Mouse (Mus musculus) embryonic fibroblast, embryonic 13.5 days (primary cell): Measurements from ENCODE around the gene Ly6g5c.

Experiments
- CTCF ChIP-seq: IDR thresholded peaks from 2 replicates; pipeline ENCODE4 v1.5.1; 2011; ENCODE audit warnings: mild to moderate bottlenecking, control low read depth, low read length, moderate library complexity, borderline replicate concordance; ENCODE audit not compliant: insufficient read depth
- POLR2A ChIP-seq: IDR thresholded peaks from 2 replicates; pipeline ENCODE4 v1.6.1; 2011; ENCODE audit warnings: low read depth, mild to moderate bottlenecking, control low read depth, low read length, moderate library complexity

DNA sequence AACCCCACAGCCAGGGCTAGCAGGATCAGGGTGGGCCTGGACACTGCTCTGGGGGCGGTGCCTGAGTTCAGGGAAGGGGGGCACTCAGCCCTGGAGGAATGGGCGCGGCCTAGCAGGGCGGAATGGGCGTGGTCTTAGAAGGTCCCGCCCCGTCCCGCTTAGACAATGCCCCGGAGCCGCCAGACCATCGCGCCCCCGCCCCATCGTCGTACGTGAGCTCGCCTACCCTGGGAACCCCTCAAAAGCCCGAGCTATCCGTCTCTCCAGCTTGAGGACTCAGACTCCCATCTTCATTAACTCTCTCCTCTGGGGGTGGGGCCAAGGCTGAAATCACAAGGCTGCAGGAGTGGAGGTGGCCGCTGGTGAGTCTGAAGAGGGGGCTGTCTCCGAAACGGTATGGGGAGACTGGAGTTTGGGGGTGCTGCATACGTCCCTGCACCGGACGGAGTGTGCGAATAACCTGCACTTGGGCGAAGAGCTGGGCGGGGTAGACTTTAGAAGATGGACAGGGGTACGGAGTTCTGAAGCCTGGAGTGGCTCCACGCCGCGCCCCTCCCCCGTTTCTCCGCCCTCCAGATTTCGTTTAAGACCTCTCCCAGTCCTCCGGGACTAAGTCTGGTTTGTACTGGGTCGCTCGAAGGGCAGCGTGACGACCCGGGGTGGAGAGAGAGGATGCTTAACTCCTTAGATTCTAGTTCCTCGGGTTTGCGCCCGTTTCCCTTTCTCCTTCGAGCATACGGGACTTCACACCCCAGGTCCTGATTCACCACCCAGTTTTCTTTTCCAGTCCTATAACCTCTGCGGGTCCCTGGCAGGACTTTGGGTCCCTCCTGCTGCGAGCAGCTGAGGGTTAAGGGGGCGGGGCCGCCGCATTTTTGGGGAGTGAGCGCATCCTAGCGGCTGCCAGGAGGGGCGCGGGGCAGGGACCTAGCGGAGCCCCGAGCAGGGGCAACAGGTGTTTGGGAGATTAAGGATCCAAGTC, 48.9 kb upstream of the Ly6g5c start, which contains the start of gene Ddah2:
- peak; percentile 82 for TF ChIP-seq POLR2A
- no peak for TF ChIP-seq CTCF
